In genomic region chr1:63561772-63562520, GRCm38 (mm10) we compare ENCODE assay signal across 27 mouse cellular contexts. TPM values are rescaled to one million over a fixed set of nuclear protein-coding genes. Genes with fewer than 3 reads are reported as not detected.
DNase-seq lines count a peak whose midpoint lies in the region; ATAC-seq lines count a peak whose summit lies in the region.
"Had no signal": no experiment of that assay in that cellular context is flagged by ENCODE, and none has a peak within 500 bp of the region (broad histone marks: within the 10 kb centered on the region; RNA-seq: fewer than 3 reads in every experiment).

No protein-coding gene starts in this region.

- ATAC-seq in cerebellum, adult (ENCODE audit: insufficient number of reproducible peaks, low FRiP score, low TSS enrichment), result no peak
- peak; percentile 48; the same call in 1 of the 2 replicates for ATAC-seq in frontal cortex, adult (ENCODE audit: low TSS enrichment)
- no peak for ATAC-seq in kidney, embryonic 16.5 days (ENCODE audit: low FRiP score, low TSS enrichment)
- no peak for ATAC-seq in liver, embryonic 11.5 days (replicated peaks; ENCODE audit: low FRiP score)
- ATAC-seq: CD4-positive, CD25-positive, alpha-beta regulatory T cell, adult 4 months; forebrain, embryonic 14.5 days; intestine, embryonic 16.5 days had no signal

- no peak overlapping the region for H3K27ac ChIP-seq in kidney, embryonic 16.5 days (ENCODE audit: low read length)
- no peak overlapping the region for H3K27ac ChIP-seq in liver, embryonic 11.5 days (ENCODE audit: low read depth, low read length)
- H3K27ac ChIP-seq: embryonic facial prominence, embryonic 15.5 days; forebrain, embryonic 10.5 days; heart, embryonic 13.5 days; hindbrain, embryonic 15.5 days had no signal

- 77% methylated on average over 4 of the region's 4 CpGs for WGBS in kidney, embryonic 16.5 days
- 74% methylated on average over 4 of the region's 4 CpGs for WGBS in liver, embryonic 11.5 days

- peak; percentile 10 for DNase-seq in cerebellum, adult 11-12 months
- no peak for DNase-seq in frontal cortex, postnatal 25 days (ENCODE audit: low spot score in 2 of 2)
- DNase-seq in NIH3T3 (ENCODE audit: low read depth), result peak; percentile 23
- peak; percentile 48 for DNase-seq in brain, adult 2 months (ENCODE audit: low read depth, low spot score)
- DNase-seq in liver, embryonic 11.5 days (ENCODE audit: low spot score), result no peak
- DNase-seq: adrenal gland, adult 8-10 months; B cell, adult 2 months; embryo, embryonic 11 days; gastrocnemius, postnatal 14 days; heart, postnatal 36 days; kidney, adult 8-10 months had no signal

- H3K9ac ChIP-seq in kidney, embryonic 16.5 days (replicated peaks; ENCODE audit: low read length), result no peak overlapping the region
- no peak overlapping the region for H3K9ac ChIP-seq in liver, embryonic 11.5 days (ENCODE audit: low read depth, low read length)
- H3K9ac ChIP-seq: embryonic facial prominence, embryonic 15.5 days; heart, embryonic 13.5 days; hindbrain, embryonic 15.5 days had no signal

- H3K4me3 ChIP-seq in kidney, embryonic 16.5 days (ENCODE audit: low read length), result no peak overlapping the region
- H3K4me3 ChIP-seq in liver, embryonic 11.5 days (ENCODE audit: low read depth, low read length), result no peak overlapping the region
- H3K4me3 ChIP-seq: embryonic facial prominence, embryonic 15.5 days; erythroblast, embryonic 14.5 days; forebrain, embryonic 10.5 days; heart, embryonic 13.5 days; hindbrain, embryonic 15.5 days had no signal

- H3K9me3 ChIP-seq in kidney, embryonic 16.5 days (ENCODE audit: low read length), result no peaks in the 10 kb centered on the region
- H3K9me3 ChIP-seq in liver, embryonic 11.5 days (ENCODE audit: control insufficient read depth, low read length), result no peaks in the 10 kb centered on the region
- H3K9me3 ChIP-seq: embryonic facial prominence, embryonic 15.5 days; forebrain, embryonic 10.5 days; G1E; heart, embryonic 13.5 days; hindbrain, embryonic 15.5 days had no signal

- no peaks in the 10 kb centered on the region for H3K27me3 ChIP-seq in kidney, embryonic 16.5 days (ENCODE audit: insufficient read depth, low read length)
- H3K27me3 ChIP-seq in liver, embryonic 11.5 days (replicated peaks; ENCODE audit: control insufficient read depth, insufficient read depth, low read length), result no peaks in the 10 kb centered on the region
- H3K27me3 ChIP-seq: embryonic facial prominence, embryonic 15.5 days; hindbrain, embryonic 15.5 days had no signal

- H3K4me1 ChIP-seq in kidney, embryonic 16.5 days (ENCODE audit: insufficient read depth, low read length), result no peaks in the 10 kb centered on the region
- H3K4me1 ChIP-seq in liver, embryonic 11.5 days (replicated peaks; ENCODE audit: control insufficient read depth, insufficient read depth, low read length), result no peaks in the 10 kb centered on the region
- H3K4me1 ChIP-seq: embryonic facial prominence, embryonic 15.5 days; hindbrain, embryonic 15.5 days had no signal

- no peaks in the 10 kb centered on the region for H3K36me3 ChIP-seq in kidney, embryonic 16.5 days (ENCODE audit: insufficient read depth, low read length)
- no peaks in the 10 kb centered on the region for H3K36me3 ChIP-seq in liver, embryonic 11.5 days (ENCODE audit: control insufficient read depth, insufficient read depth, low read length)
- H3K36me3 ChIP-seq: embryonic facial prominence, embryonic 15.5 days; forebrain, embryonic 10.5 days; G1E; heart, embryonic 13.5 days had no signal

- H3K4me2 ChIP-seq in kidney, embryonic 16.5 days (replicated peaks; ENCODE audit: low read depth, low read length), result no peak overlapping the region
- no peak overlapping the region for H3K4me2 ChIP-seq in liver, embryonic 11.5 days
- H3K4me2 ChIP-seq: embryonic facial prominence, embryonic 15.5 days; heart, embryonic 13.5 days; hindbrain, embryonic 15.5 days had no signal

RNA-seq across cellular contexts. Expression of gene Gm39653, which starts 53.8 kb away (rescaled TPM):
- not detected in 2 replicates for polyA plus RNA-seq in kidney, embryonic 16.5 days (2015; fragmentation: Nextera tagmentation; extraction: Ambion mirVana)
- polyA plus RNA-seq in liver, embryonic 11.5 days (2014; fragmentation: Nextera tagmentation; extraction: Ambion mirVana), result not detected in 2 replicates
- polyA plus RNA-seq: brain, embryonic 14.5 days; CD4-positive, CD25-positive, alpha-beta regulatory T cell, adult 4 months; embryonic facial prominence, embryonic 11.5 days; embryonic facial prominence, embryonic 15.5 days; erythroblast, embryonic 14.5 days; forebrain, embryonic 10.5 days; forebrain, embryonic 14.5 days; G1E; heart, embryonic 13.5 days; heart, postnatal 0 days; hindbrain, embryonic 11.5 days; hindbrain, embryonic 15.5 days; intestine, embryonic 16.5 days had no signal

Comparison
In these comparisons a context has a peak if more than half of its experiments do, and no peak if none do; other contexts are left out.
1. DNase-seq: peak in cerebellum, adult 11-12 months (single experiment), NIH3T3 (single experiment) and brain, adult 2 months (single experiment); none in frontal cortex, postnatal 25 days (0 of 2) and liver, embryonic 11.5 days (single experiment).